Mouse (Mus musculus): Measurements from ENCODE around the gene Brd1. TPM values are rescaled to one million over a fixed set of nuclear protein-coding genes. Genes with fewer than 3 reads are reported as not detected.

Brd1 gene
- polyA plus RNA-seq, 1 experiment from 2014 or later = 27.2 TPM

- ATAC-seq (ENCODE audit: low FRiP score, low TSS enrichment) = no peak
- H3K27ac ChIP-seq (ENCODE audit: low read depth, low read length) = no peak overlapping the region
- no peak overlapping the region; the same call in 1 of the 2 replicates for H3K4me2 ChIP-seq (replicated peaks; ENCODE audit: low read depth, low read length)
- no peak overlapping the region for H3K9ac ChIP-seq (ENCODE audit: low read depth, low read length)
- peaks cover 6% of the 10 kb centered on the region; the same call in 1 of the 2 replicates for H3K27me3 ChIP-seq (ENCODE audit: control insufficient read depth, insufficient read depth, low read length)
- no peaks in the 10 kb centered on the region for H3K36me3 ChIP-seq (ENCODE audit: control insufficient read depth, insufficient read depth, low read length)
- no peaks in the 10 kb centered on the region for H3K9me3 ChIP-seq (ENCODE audit: control insufficient read depth, low read length)
- H3K4me1 ChIP-seq (ENCODE audit: control insufficient read depth, insufficient read depth, low read length) = no peaks in the 10 kb centered on the region
- H3K4me3 ChIP-seq (ENCODE audit: low read length) = no peak overlapping the region
- 8% methylated on average over 22 of the region's 22 CpGs for WGBS
Observed at GRCm38 (mm10) chr15:88662111-88662850, 71.8 kb downstream of the Brd1 start.

- Histone ChIP-seq H3K36me3 (ENCODE audit: control insufficient read depth, insufficient read depth, low read length) (no peaks in the 10 kb centered on the region), H3K27me3 (ENCODE audit: control insufficient read depth, insufficient read depth, low read length) (peaks cover 6% of the 10 kb centered on the region; the same call in 1 of the 2 replicates), H3K4me1 (ENCODE audit: control insufficient read depth, insufficient read depth, low read length) (no peaks in the 10 kb centered on the region), H3K27ac (ENCODE audit: low read depth, low read length) (no peak overlapping the region), H3K4me2 (replicated peaks; ENCODE audit: low read depth, low read length) (no peak overlapping the region), H3K4me3 (ENCODE audit: low read length) (no peak overlapping the region), H3K9ac (ENCODE audit: low read depth, low read length) (no peak overlapping the region), H3K9me3 (ENCODE audit: control insufficient read depth, low read length) (no peaks in the 10 kb centered on the region)
- no peak for ATAC-seq (ENCODE audit: low FRiP score, low TSS enrichment)
- 68% methylated on average over 3 of the region's 3 CpGs for WGBS
Observed at GRCm38 (mm10) chr15:88661654-88662053, 72.4 kb downstream of the Brd1 start.

GRCm38 (mm10) chr15:88652006-88652405 lies 82.0 kb downstream of the Brd1 start:
- Histone ChIP-seq H3K4me2 (replicated peaks; ENCODE audit: low read depth, low read length) (no peak overlapping the region), H3K4me1 (ENCODE audit: control insufficient read depth, insufficient read depth, low read length) (no peaks in the 10 kb centered on the region), H3K4me3 (ENCODE audit: low read length) (no peak overlapping the region), H3K27ac (ENCODE audit: low read depth, low read length) (no peak overlapping the region), H3K27me3 (ENCODE audit: control insufficient read depth, insufficient read depth, low read length) (no peaks in the 10 kb centered on the region), H3K36me3 (ENCODE audit: control insufficient read depth, insufficient read depth, low read length) (no peaks in the 10 kb centered on the region), H3K9ac (ENCODE audit: low read depth, low read length) (no peak overlapping the region), H3K9me3 (ENCODE audit: control insufficient read depth, low read length) (no peaks in the 10 kb centered on the region)
- no peak for ATAC-seq (ENCODE audit: low FRiP score, low TSS enrichment)
- 58% methylated on average over 5 of the region's 5 CpGs for WGBS

GRCm38 (mm10) chr15:88651019-88651418 lies 83.0 kb downstream of the Brd1 start:
- Histone ChIP-seq H3K9ac (ENCODE audit: low read depth, low read length) (no peak overlapping the region), H3K9me3 (ENCODE audit: control insufficient read depth, low read length) (no peaks in the 10 kb centered on the region), H3K4me3 (ENCODE audit: low read length) (no peak overlapping the region), H3K27ac (ENCODE audit: low read depth, low read length) (no peak overlapping the region), H3K27me3 (ENCODE audit: control insufficient read depth, insufficient read depth, low read length) (no peaks in the 10 kb centered on the region), H3K4me2 (replicated peaks; ENCODE audit: low read depth, low read length) (no peak overlapping the region), H3K4me1 (ENCODE audit: control insufficient read depth, insufficient read depth, low read length) (no peaks in the 10 kb centered on the region), H3K36me3 (ENCODE audit: control insufficient read depth, insufficient read depth, low read length) (no peaks in the 10 kb centered on the region)
- WGBS = 26% methylated on average over 13 of the region's 13 CpGs
- ATAC-seq (ENCODE audit: low FRiP score, low TSS enrichment) = no peak

Other genes with a start within 250 kb of the Brd1 start
- gene Zdhhc25, start 133.9 kb downstream of the Brd1 start, polyA plus RNA-seq (2014; fragmentation: Nextera tagmentation; extraction: Ambion mirVana) = not detected in 2 replicates
- gene Zbed4, start 17.4 kb upstream of the Brd1 start, polyA plus RNA-seq (2014; fragmentation: Nextera tagmentation; extraction: Ambion mirVana) = 12.4 and 26.8 TPM in 2 replicates
- gene Alg12, start 85.1 kb upstream of the Brd1 start, polyA plus RNA-seq (2014; fragmentation: Nextera tagmentation; extraction: Ambion mirVana) = 8.6 and 13.7 TPM in 2 replicates
- 80.3 and 100 TPM in 2 replicates for gene Creld2, start 85.4 kb upstream of the Brd1 start, polyA plus RNA-seq (2014; fragmentation: Nextera tagmentation; extraction: Ambion mirVana)
- 37.4 and 46.2 TPM in 2 replicates for gene Pim3, start 128.0 kb upstream of the Brd1 start, polyA plus RNA-seq (2014; fragmentation: Nextera tagmentation; extraction: Ambion mirVana)
- not detected in 2 replicates for gene Ttll8, start 220.2 kb upstream of the Brd1 start, polyA plus RNA-seq (2014; fragmentation: Nextera tagmentation; extraction: Ambion mirVana)
- not detected in 2 replicates for gene Mlc1, start 244.8 kb upstream of the Brd1 start, polyA plus RNA-seq (2014; fragmentation: Nextera tagmentation; extraction: Ambion mirVana)
- not detected in 2 replicates for gene Mov10l1, start 248.7 kb upstream of the Brd1 start, polyA plus RNA-seq (2014; fragmentation: Nextera tagmentation; extraction: Ambion mirVana)

Measured in kidney, embryonic 14.5 days (tissue).